Mouse (Mus musculus): ENCODE measurements around the gene Gm14434. TPM values are rescaled to one million over a fixed set of nuclear protein-coding genes. Genes with fewer than 3 reads are reported as not detected.
"Not testable (repeated sequence)": the region's sequence is repeated elsewhere in the genome, so short reads cannot be mapped to it uniquely, and the experiment has no call there.

Gene Gm14434
- total RNA-seq (2021) = not detected
- long read RNA-seq, experiment 1, partial matches to known transcripts = 0 of 1 reads
- long read RNA-seq, experiment 1, other reads (novel, unspliced or antisense) = 0 of 1 reads
- long read RNA-seq, experiment 2, partial matches to known transcripts = 0 of 2 reads
- long read RNA-seq, experiment 2, other reads (novel, unspliced or antisense) = 2 of 2 reads

GRCm38 (mm10) chr2:176486683-176487082 lies at the start of gene Gm14434:
Gene Gm14434, minus strand, starts transcription at chr2:176486783.
- DNase-seq = not testable (repeated sequence)

- not testable (repeated sequence) for DNase-seq
These were observed 34.2 kb upstream of the Gm14434 start, which contains the start of gene Zfp967 for GRCm38 (mm10) chr2:176520756-176521155. Gene Zfp967, plus strand, starts transcription at chr2:176521056.

- not testable (repeated sequence) for DNase-seq
These were observed 63.3 kb downstream of the Gm14434 start, which contains the start of gene Gm14435 for GRCm38 (mm10) chr2:176423294-176423693. Gene Gm14435, plus strand, starts transcription at chr2:176423594.

Other genes starting within 250 kb of the Gm14434 start
- gene Gm11009, start 167.3 kb downstream of the Gm14434 start, total RNA-seq (2021) = not detected
- 10 to 100 TPM; 12.9 to 16.8 TPM for gene Gm14435, start 63.2 kb downstream of the Gm14434 start, total RNA-seq (2021)
- gene Zfp967, start 34.3 kb upstream of the Gm14434 start, total RNA-seq (2021) = not detected
- 1 to 10 TPM; 1.7 to 3.2 TPM for gene Gm14308, start 149.6 kb upstream of the Gm14434 start, total RNA-seq (2021)
- 10 to 100 TPM in 1 of 2 experiments, 1 to 10 TPM in 1; 8.6 to 12.0 TPM for gene Zfp973, start 183.7 kb upstream of the Gm14434 start, total RNA-seq (2021)
- 10 to 100 TPM in 1 of 2 experiments, 1 to 10 TPM in 1; 9.2 to 11.4 TPM for gene Gm14305, start 221.5 kb upstream of the Gm14434 start, total RNA-seq (2021)

Measured in adrenal gland, postnatal 10 days (tissue).